Mouse (Mus musculus): Measurements from ENCODE around the gene Eif4enif1.
"Not testable (repeated sequence)": the region's sequence is repeated elsewhere in the genome, so short reads cannot be mapped to it uniquely, and the experiment has no call there.

DNA sequence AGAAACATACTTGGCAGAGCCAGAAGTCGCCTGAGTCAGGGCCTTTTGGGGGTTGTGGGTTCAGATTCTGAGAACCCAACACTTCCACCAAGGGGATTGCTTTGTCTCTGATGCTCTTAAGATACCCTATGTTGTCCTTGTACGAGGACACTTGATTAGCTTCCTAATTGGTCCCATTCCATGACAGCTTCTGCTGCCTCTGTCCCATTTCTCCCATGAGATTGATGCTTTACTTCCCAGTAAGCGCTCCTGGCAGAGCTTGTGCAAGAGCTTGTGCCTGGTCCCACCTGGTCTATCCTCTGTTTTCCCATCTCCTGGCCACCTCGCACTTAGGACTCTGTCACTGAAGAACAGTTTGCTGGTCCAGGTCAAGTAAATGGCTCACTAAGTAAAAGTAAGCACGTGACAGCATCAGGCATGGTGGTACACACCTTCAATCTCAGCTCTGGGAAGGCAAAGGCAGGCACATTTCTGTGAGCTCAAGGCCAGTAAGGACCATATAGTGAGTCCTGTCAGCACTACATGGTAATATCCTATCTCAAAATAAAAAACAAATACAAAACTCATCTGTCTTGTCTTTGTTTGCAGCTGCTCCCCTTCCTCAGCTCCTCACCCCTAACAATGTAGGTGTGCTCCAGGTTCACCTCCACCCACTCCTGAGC lies 39.8 kb upstream of the Eif4enif1 start:
- TF ChIP-seq TCF12 (IDR thresholded peaks at IDR 0.05; ENCODE audit: low read depth, low read length); SMC3 (IDR thresholded peaks at IDR 0.05; ENCODE audit: low read depth, low read length); MAX (IDR thresholded peaks at IDR 0.05; ENCODE audit: low read length); TBP (conservative IDR thresholded peaks at IDR 0.05; ENCODE audit: low read depth, low read length); ZKSCAN1 (IDR thresholded peaks at IDR 0.05; ENCODE audit: borderline replicate concordance, low read depth, low read length); CTCF (conservative IDR thresholded peaks at IDR 0.05 in 1 of 2, IDR thresholded peaks at IDR 0.05 in 1 of 2; ENCODE audit: low read depth in 2 of 2, low read length in 2 of 2): not testable (repeated sequence)

Measured in CH12.LX (cell line).